Mouse (Mus musculus) stomach, embryonic 14.5 days (tissue): ENCODE measurements at regions not wholly inside any gene's neighbourhood (a gene's known extent, or its start where the extent isn't known, plus 50 kb on each side); places are given as distances from the start of the nearest gene placed in this dataset.

ENCODE experiments used
- ATAC-seq: fragments of 200-750 bp; cut with Nextera tagmentation; 2 replicates; pipeline ENCODE4 v1.8.0; 2017; ENCODE audit warnings: low read depth, moderate TSS enrichment; ENCODE audit not compliant: insufficient number of reproducible peaks, insufficient read depth, low FRiP score
- H3K27ac ChIP-seq: fragments of 300-500 bp; sonication (generic); 2 replicates; pipeline ENCODE4 v1.5.1; 2014; ENCODE audit warnings: mild to moderate bottlenecking, low read length, moderate library complexity, mixed read lengths
- H3K27me3 ChIP-seq: fragments of 300-500 bp; sonication (generic); 2 replicates; pipeline ENCODE4 v1.6.1; 2014; ENCODE audit warnings: low read length, control low read depth, mixed read lengths; ENCODE audit not compliant: control insufficient read depth, insufficient read depth
- H3K36me3 ChIP-seq: fragments of 300-500 bp; sonication (generic); 2 replicates; pipeline ENCODE4 v1.6.1; 2014; ENCODE audit warnings: mild to moderate bottlenecking, control low read depth, low read length, moderate library complexity, mixed read lengths; ENCODE audit not compliant: control insufficient read depth, insufficient read depth
- H3K4me1 ChIP-seq: fragments of 300-500 bp; sonication (generic); 2 replicates; pipeline ENCODE4 v1.6.1; 2014; ENCODE audit warnings: low read length, control low read depth, mixed read lengths; ENCODE audit not compliant: control insufficient read depth, insufficient read depth
- H3K4me2 ChIP-seq: fragments of 300-500 bp; sonication (generic); replicated peaks from 2 replicates; pipeline ENCODE4 v1.6.1; 2014; ENCODE audit warnings: low read depth, low read length, control low read depth
- H3K4me3 ChIP-seq: fragments of 300-500 bp; sonication (generic); 2 replicates; pipeline ENCODE4 v1.5.1; 2014; ENCODE audit warnings: low read depth, low read length, control low read depth
- H3K9ac ChIP-seq: fragments of 300-500 bp; sonication (generic); replicated peaks from 2 replicates; pipeline ENCODE4 v1.6.1; 2014; ENCODE audit warnings: low read depth, mild to moderate bottlenecking, control low read depth, low read length, moderate library complexity, mixed read lengths
- H3K9me3 ChIP-seq: fragments of 300-500 bp; sonication (generic); 2 replicates; pipeline ENCODE4 v1.6.1; 2016; ENCODE audit warnings: low read depth, low read length, control low read depth; ENCODE audit not compliant: control insufficient read depth
- WGBS: fragments of 180-500 bp; shearing (Covaris S2); extraction: QIAGEN DNeasy Blood & Tissue Kit; methylation state at CpG from one replicate; pipeline ENCODE4 v1.1.7; 2014; 5-methylcytosine and 5-hydroxymethylcytosine counted together

DNA sequence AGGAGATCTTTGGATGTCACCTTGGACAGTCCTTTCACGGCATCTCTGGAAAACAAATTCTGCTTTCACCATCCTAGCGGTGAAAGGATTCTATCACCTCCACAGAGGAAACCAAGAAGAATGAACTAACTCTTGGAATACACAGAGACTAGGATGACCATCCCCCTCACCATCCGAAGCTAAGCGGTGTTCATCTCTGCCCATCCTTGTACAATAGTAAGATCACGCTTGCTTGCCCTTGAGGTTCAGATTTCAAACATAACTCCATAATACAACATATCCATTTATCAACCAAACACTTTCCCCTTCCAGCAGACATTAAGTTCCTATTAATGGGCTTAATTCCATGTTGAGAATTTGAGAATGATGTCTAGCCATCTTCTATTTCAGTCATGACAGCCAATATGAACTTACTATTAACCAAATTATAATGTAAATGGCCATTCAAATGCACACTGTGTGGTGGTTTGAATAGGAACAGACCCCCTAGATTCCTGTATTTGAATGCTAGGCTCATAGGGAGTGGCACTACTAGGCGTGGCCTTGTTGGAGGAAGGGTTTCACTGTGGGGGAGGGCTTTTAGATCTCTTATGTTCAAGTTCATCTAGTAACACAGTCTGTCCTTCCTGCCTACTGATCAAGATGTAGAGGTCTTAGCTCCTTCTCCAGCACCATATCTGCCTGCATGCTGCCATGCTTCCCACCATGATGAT, 281.4 kb downstream of the Adamts20 start:
- no peaks in the 10 kb centered on the region for H3K4me1 ChIP-seq
- H3K27ac ChIP-seq, result no peak overlapping the region
- 91% methylated on average over 6 of the region's 6 CpGs for WGBS
- ATAC-seq, result no peak
- H3K9ac ChIP-seq, result no peak overlapping the region
- H3K4me2 ChIP-seq, result no peak overlapping the region
- H3K27me3 ChIP-seq, result no peaks in the 10 kb centered on the region
- H3K9me3 ChIP-seq, result no peaks in the 10 kb centered on the region
- no peaks in the 10 kb centered on the region for H3K36me3 ChIP-seq
- no peak overlapping the region for H3K4me3 ChIP-seq

DNA sequence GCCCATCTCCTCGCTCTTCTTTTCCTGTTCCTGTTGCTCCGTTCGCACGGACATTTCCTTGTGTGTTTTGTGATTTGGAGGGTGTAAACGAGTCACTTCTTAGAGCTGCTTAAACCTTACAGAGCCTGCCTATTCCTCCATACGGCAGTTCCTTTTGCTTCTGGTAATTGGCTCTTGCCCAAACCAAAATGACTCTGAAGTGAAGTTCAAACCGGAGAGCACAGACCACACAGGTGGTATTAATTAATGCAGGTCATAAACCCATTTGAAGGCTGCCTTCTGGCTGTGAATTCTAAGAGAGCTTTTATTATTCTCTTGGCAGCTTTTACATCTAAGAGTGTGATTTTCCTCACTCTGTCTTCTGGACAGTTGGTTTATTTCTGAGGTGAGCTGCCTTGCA, 291.1 kb downstream of the Adamts20 start:
- no peaks in the 10 kb centered on the region for H3K36me3 ChIP-seq
- H3K4me2 ChIP-seq, result no peak overlapping the region
- no peak overlapping the region for H3K27ac ChIP-seq
- H3K4me1 ChIP-seq, result no peaks in the 10 kb centered on the region
- no peak overlapping the region for H3K9ac ChIP-seq
- H3K27me3 ChIP-seq, result no peaks in the 10 kb centered on the region
- no peak overlapping the region for H3K4me3 ChIP-seq
- no peaks in the 10 kb centered on the region for H3K9me3 ChIP-seq
- 47% methylated on average over 7 of the region's 7 CpGs for WGBS
- ATAC-seq, result no peak

DNA sequence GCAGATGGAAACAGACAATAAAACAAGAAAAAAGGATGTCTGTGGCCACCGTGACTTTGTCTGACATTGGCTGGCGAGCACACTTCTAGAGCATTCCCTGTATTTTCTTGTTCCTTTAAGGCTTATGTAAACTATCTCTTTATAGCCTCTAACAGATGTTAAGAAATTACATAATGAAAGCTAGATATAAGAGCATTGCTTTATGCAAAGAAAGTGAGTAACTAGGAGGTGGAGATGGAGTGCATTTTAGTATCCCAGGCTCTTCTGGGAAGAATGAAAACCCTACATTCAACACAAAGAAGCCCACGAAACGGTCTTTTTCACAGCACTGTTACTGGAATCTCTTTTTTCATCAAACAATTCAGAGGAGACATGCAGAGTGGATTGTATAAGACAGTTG, 304.4 kb downstream of the Adamts20 start:
- Histone ChIP-seq H3K9me3 (no peaks in the 10 kb centered on the region), H3K4me2 (no peak overlapping the region)
- 68% methylated on average over 4 of the region's 4 CpGs for WGBS

DNA sequence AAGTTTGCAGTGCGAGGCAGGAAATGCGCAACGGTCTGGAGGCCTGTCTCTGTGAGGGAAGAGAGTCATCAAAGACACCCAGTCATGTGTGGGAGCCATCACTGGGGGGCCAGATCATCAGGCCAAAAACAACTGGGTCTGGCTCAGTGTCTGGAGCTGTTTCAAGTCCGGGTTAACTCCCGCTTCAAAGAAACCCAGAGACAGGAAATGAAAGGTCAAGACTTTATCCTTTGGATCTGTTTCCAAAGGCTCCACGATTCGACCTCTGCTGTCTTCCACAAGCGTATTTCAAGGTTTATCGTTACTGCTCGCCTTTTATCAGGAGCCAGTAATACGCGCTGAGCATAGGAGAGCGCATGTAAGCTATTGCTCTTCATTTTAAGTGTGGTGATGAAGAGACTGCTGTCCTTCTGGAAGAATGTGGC, 325.7 kb downstream of the Adamts20 start:
- WGBS, result 57% methylated on average over 13 of the region's 13 CpGs
- H3K4me2 ChIP-seq, result no peak overlapping the region
- no peak for ATAC-seq
- no peaks in the 10 kb centered on the region for H3K4me1 ChIP-seq
- H3K4me3 ChIP-seq, result no peak overlapping the region
- no peaks in the 10 kb centered on the region for H3K36me3 ChIP-seq
- no peak overlapping the region for H3K9ac ChIP-seq
- no peaks in the 10 kb centered on the region for H3K27me3 ChIP-seq
- H3K9me3 ChIP-seq, result no peaks in the 10 kb centered on the region
- H3K27ac ChIP-seq, result no peak overlapping the region

More for the DNA sequence above, 304.4 kb downstream of the Adamts20 start:
- ATAC-seq, result no peak
- Histone ChIP-seq H3K27me3 (no peaks in the 10 kb centered on the region), H3K36me3 (no peaks in the 10 kb centered on the region), H3K9ac (no peak overlapping the region), H3K4me3 (no peak overlapping the region), H3K4me1 (no peaks in the 10 kb centered on the region), H3K27ac (no peak overlapping the region)

DNA sequence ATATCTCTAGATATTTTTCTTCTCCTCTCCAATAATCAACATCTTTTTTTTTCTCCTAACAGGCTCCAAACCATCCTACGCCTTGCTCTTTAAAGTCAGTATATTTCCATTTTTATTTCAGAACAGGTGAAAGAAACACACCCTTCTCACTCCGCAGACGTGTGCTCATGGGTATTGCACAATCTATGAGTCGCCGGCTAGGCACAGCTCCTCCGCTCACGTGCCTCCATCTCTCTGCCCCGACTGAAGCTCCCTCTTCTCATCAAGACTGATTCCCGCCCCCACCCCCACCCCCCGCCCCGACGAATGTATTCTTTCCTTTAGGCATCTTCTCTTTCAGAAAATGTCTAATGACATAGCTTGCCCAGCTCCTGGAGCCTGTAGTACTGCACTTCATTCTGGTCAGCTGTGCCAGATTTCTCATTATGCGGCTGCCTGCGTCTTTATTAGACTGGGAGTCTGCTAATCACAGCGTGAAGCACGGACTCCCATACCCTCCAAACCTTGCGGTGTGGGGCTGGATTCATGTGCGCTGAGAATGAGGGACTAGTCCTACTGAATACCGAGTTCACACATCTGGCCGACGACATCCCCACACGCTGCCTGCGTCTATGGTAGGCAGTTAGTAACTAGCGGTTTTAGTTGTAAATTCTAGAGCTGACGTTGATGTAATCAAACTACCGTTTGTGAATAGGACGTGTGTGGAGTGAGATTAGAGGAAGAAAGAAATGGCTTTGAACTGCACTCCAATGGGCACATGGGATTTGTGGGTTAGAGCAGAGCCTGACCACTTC, 327.9 kb downstream of the Adamts20 start:
- ATAC-seq, result no peak
- H3K9ac ChIP-seq, result no peak overlapping the region
- WGBS, result 74% methylated on average over 27 of the region's 27 CpGs
- no peak overlapping the region for H3K27ac ChIP-seq
- H3K36me3 ChIP-seq, result no peaks in the 10 kb centered on the region
- H3K4me3 ChIP-seq, result no peak overlapping the region
- H3K4me1 ChIP-seq, result no peaks in the 10 kb centered on the region
- H3K27me3 ChIP-seq, result no peaks in the 10 kb centered on the region
- no peaks in the 10 kb centered on the region for H3K9me3 ChIP-seq
- H3K4me2 ChIP-seq, result no peak overlapping the region

DNA sequence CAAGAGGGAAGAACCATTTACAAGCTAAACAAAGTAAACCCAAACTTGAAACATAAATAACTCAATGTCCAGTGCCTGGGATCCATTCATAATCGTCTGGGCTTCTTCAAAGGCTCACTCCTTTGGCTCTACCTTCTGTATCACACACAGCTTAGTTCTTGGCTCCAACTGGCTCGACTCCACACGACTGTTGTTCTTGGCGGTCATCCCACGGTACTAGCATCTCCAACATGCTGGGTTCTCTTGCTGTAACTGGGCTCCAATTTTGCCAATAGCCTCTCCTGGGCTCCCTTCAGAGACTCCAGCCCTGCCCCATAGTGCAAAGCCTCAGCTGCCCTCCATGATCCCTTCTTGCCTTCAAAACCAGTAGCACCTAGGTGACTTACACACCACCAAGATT, 352.4 kb downstream of the Adamts20 start:
- ATAC-seq, result no peak
- Histone ChIP-seq H3K4me1 (no peaks in the 10 kb centered on the region), H3K36me3 (no peaks in the 10 kb centered on the region), H3K4me2 (no peak overlapping the region), H3K27me3 (no peaks in the 10 kb centered on the region), H3K9me3 (no peaks in the 10 kb centered on the region), H3K27ac (no peak overlapping the region), H3K9ac (no peak overlapping the region), H3K4me3 (no peak overlapping the region)
- 82% methylated on average over 5 of the region's 5 CpGs for WGBS

DNA sequence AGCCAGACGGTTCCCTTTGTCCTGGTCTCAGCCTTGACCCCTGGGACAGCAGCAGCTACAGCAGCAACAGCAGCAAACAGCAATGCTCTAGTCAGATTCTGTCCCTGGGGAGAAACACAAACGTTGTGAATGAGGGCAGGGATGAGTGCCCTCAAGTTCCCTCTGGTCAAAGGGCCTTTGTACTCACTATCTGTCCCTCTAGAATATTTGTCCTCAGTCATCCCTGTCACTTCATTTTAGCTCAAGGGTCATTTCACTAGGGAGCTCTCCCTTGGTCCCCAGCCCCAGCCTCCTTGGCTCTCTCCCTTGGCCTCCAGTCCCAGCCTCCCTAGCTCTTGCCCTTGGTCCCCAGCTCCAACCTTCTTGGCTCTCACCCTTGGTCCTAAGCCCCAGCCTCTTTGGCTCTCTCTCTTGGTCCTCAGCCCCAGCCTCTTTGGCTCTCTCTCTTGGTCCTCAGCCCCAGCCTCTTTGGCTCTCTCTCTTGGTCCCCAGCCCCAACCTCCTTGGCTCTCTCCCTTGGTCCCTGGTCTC, 358.0 kb downstream of the Adamts20 start:
- WGBS, result 35% methylated on average over 2 of the region's 2 CpGs
- Histone ChIP-seq H3K4me3 (no peak overlapping the region), H3K27ac (no peak overlapping the region), H3K36me3 (no peaks in the 10 kb centered on the region), H3K9ac (no peak overlapping the region), H3K27me3 (no peaks in the 10 kb centered on the region), H3K4me1 (no peaks in the 10 kb centered on the region), H3K4me2 (no peak overlapping the region), H3K9me3 (no peaks in the 10 kb centered on the region)
- ATAC-seq, result no peak

DNA sequence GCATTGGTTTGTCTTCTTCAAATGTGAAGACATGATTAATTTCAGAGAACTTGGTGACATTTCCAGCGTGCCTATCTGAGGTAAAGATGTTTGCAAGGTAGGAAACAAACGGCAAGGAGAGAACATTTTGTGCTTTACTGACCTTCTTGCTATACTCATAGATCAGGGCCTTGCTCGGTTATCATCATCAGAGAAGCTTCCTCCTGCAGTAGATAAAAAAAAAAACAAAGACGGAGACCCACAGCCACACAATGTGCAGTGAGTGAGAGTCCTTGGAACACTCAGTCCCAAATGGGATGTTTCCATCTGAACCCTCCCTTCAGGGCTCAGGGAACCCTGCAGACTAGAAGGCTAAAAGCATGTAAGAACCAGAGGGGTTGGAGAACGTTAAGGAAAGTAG, 374.6 kb downstream of the Adamts20 start:
- H3K36me3 ChIP-seq, result no peaks in the 10 kb centered on the region
- H3K27me3 ChIP-seq, result no peaks in the 10 kb centered on the region
- no peak overlapping the region for H3K4me2 ChIP-seq
- no peak for ATAC-seq
- no peak overlapping the region for H3K4me3 ChIP-seq
- H3K27ac ChIP-seq, result no peak overlapping the region
- WGBS, result 79% methylated on average over 5 of the region's 5 CpGs
- no peak overlapping the region for H3K9ac ChIP-seq
- no peaks in the 10 kb centered on the region for H3K9me3 ChIP-seq
- H3K4me1 ChIP-seq, result no peaks in the 10 kb centered on the region
